Mouse (Mus musculus) forebrain, embryonic 14.5 days (tissue): ENCODE measurements around the gene 4931440F15Rik. TPM values are rescaled to one million over a fixed set of nuclear protein-coding genes. Genes with fewer than 3 reads are reported as not detected.

Experiments used
- polyA plus RNA-seq: library from polyadenylated mRNA; unstranded; fragments of >200 nt; fragmentation: Nextera tagmentation; extraction: Ambion mirVana; gene quantifications from 2 replicates; pipeline ENCODE4 v1.2.1, GENCODE M21; 2014

Gene 4931440F15Rik
- polyA plus RNA-seq, 1 experiment from 2014 or later, result 0.11 TPM

Other genes with a start within 250 kb of the 4931440F15Rik start
- 97.5 and 133 TPM in 2 replicates for gene Rtn4, start 132.7 kb downstream of the 4931440F15Rik start, polyA plus RNA-seq
- 2.0 and 3.3 TPM in 2 replicates for gene Eml6, start 200.4 kb upstream of the 4931440F15Rik start, polyA plus RNA-seq